Mouse (Mus musculus) spleen, adult 2 months (tissue): ENCODE measurements at regions not wholly inside any gene's neighbourhood (a gene's known extent, or its start where the extent isn't known, plus 50 kb on each side); places are given as distances from the start of the nearest gene placed in this dataset.

Experiments used
- DNase-seq, 2 experiments: peaks; one replicate each; pipeline versions ENCODE4 v3.0.0 to v3.0.0-alpha.2; 2012 to 2021; ENCODE audit warnings: low spot score in 2 of 2, low read depth in 1 of 2
- H3K27ac ChIP-seq: fragments of 200-500 bp; 2 replicates; pipeline ENCODE4 v1.5.1; 2012; ENCODE audit warnings: low read length, inconsistent platforms; ENCODE audit not compliant: insufficient read depth
- H3K27me3 ChIP-seq: fragments of 200-500 bp; 2 replicates; pipeline ENCODE4 v1.6.1; 2012; ENCODE audit warnings: mild to moderate bottlenecking, moderate library complexity, low read length, inconsistent platforms; ENCODE audit not compliant: control insufficient read depth, insufficient read depth
- H3K36me3 ChIP-seq: fragments of 200-500 bp; 2 replicates; pipeline ENCODE4 v1.6.1; 2012; ENCODE audit warnings: mild to moderate bottlenecking, low read length, inconsistent platforms; ENCODE audit not compliant: control insufficient read depth, insufficient read depth
- H3K4me1 ChIP-seq: fragments of 200-500 bp; 2 replicates; pipeline ENCODE4 v1.6.1; 2011; ENCODE audit warnings: inconsistent platforms; ENCODE audit not compliant: control insufficient read depth, insufficient read depth, insufficient read length
- H3K4me3 ChIP-seq: fragments of 200-500 bp; 2 replicates; pipeline ENCODE4 v1.5.1; 2011; ENCODE audit warnings: mild to moderate bottlenecking, inconsistent platforms; ENCODE audit not compliant: insufficient read depth, insufficient read length; ENCODE audit errors: extremely low read depth
- CTCF ChIP-seq: fragments of 200-500 bp; IDR thresholded peaks from 2 replicates; pipeline ENCODE4 v1.5.1; 2011; ENCODE audit warnings: mild to moderate bottlenecking, inconsistent platforms; ENCODE audit not compliant: insufficient read depth, insufficient read length, insufficient replicate concordance; ENCODE audit errors: extremely low read depth
- POLR2A ChIP-seq: fragments of 200-500 bp; IDR thresholded peaks from 2 replicates; pipeline ENCODE4 v1.6.1; 2011; ENCODE audit warnings: low read depth, low read length, inconsistent platforms
- WGBS: fragments of 180-500 bp; shearing (Covaris S2); methylation state at CpG from one replicate; pipeline ENCODE4 v1.1.7; 2018; 5-methylcytosine and 5-hydroxymethylcytosine counted together

DNA sequence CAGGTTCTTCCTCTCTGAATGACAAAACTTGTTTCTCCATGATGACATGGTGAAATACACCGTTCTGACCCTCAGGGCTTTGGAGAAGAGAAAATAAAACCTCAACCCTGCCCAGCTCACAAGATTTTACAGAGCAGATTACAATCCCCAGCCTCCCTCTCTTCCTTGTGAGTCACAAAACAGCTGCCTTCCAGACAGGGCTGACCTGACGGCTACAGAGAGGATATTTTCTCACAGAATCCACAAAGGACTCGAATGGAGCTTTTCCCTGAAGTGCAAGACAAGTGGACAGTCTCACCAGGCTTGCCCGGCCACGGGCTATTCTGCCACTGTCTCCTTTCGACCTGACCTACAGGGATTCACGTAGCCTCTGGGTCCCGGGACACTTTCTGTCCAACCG lies 318.8 kb downstream of the Sox9 start:
- TF ChIP-seq POLR2A: no peak
- no peak for TF ChIP-seq CTCF
- no peaks in the 10 kb centered on the region for H3K4me1 ChIP-seq
- no peaks in the 10 kb centered on the region for H3K27me3 ChIP-seq
- no peak overlapping the region for H3K4me3 ChIP-seq
- DNase-seq: no peak
- WGBS: 79% methylated on average over 9 of the region's 9 CpGs
- H3K36me3 ChIP-seq: no peaks in the 10 kb centered on the region
- H3K27ac ChIP-seq: no peak overlapping the region

GRCm38 (mm10) chr11:113101534-113101933 lies 319.5 kb downstream of the Sox9 start:
- no peaks in the 10 kb centered on the region for H3K27me3 ChIP-seq
- no peaks in the 10 kb centered on the region for H3K4me1 ChIP-seq
- TF ChIP-seq POLR2A: no peak
- no peak for TF ChIP-seq CTCF
- no peak overlapping the region for H3K4me3 ChIP-seq
- 43% methylated on average over 11 of the region's 11 CpGs for WGBS
- no peaks in the 10 kb centered on the region for H3K36me3 ChIP-seq
- no peak overlapping the region for H3K27ac ChIP-seq
- no peak for DNase-seq

DNA sequence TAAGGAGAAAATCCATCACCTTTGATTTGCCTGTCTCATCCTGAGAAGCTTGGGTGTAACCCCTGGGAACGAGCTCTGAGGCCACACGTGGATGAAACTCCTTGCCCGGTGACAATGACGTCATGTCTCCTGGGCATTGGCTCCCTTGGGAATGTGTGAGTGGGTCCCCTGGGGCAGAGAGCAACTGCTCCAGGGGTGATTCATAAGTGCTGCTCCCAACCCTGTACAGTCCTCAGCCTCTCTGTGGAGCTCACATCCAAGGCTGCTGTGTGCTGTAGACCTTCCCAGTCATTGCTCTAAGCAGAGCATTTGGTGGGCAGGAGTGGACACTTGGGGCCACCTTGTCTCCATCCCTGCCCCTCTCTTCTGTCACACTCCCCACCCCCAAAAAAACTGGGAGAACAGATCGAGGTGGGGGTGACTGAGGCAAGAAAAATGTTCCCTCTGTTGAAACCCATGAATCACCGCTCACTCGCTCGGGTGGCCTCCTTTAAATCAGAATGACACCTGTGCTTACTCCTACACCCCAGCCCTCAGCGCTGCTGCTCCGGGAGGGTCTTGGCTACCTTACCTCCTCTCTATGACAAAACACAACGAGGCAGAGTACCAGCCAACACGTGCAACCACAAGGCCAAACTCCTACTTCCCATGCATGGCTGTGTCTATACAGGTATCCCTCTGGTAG lies 321.3 kb downstream of the Sox9 start:
- WGBS: 77% methylated on average over 12 of the region's 12 CpGs
- TF ChIP-seq POLR2A (no peak), CTCF (no peak)
- Histone ChIP-seq H3K27ac (no peak overlapping the region), H3K4me1 (no peaks in the 10 kb centered on the region), H3K4me3 (no peak overlapping the region), H3K27me3 (no peaks in the 10 kb centered on the region), H3K36me3 (no peaks in the 10 kb centered on the region)
- no peak for DNase-seq

DNA sequence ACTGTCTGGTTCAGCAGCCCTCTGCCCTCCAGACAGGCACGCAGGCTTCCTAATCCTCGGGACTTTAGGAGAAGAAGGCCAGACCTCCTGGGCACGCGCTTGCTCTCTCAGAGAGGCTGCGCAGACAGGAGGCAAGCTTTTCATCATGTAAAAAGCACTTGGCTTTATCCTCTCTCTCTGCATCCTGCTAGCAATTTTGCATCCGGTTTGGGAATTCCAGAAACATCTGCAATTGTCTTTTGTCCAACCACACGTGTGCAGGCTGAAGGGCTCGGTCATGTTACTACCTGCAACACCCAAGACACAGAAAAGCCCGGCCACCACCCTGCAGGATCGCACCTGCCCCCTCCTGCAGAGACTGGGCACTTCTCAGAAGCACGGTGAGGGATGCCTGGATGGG lies 323.3 kb downstream of the Sox9 start:
- DNase-seq: no peak
- H3K27ac ChIP-seq: no peak overlapping the region
- no peaks in the 10 kb centered on the region for H3K4me1 ChIP-seq
- WGBS: 85% methylated on average over 11 of the region's 11 CpGs
- TF ChIP-seq CTCF: no peak
- TF ChIP-seq POLR2A: no peak
- no peak overlapping the region for H3K4me3 ChIP-seq
- H3K27me3 ChIP-seq: no peaks in the 10 kb centered on the region
- H3K36me3 ChIP-seq: no peaks in the 10 kb centered on the region

GRCm38 (mm10) chr11:113107205-113107844 lies 325.3 kb downstream of the Sox9 start:
- H3K4me1 ChIP-seq: no peaks in the 10 kb centered on the region
- TF ChIP-seq POLR2A (no peak), CTCF (no peak)
- no peak for DNase-seq
- no peaks in the 10 kb centered on the region for H3K36me3 ChIP-seq
- H3K27ac ChIP-seq: no peak overlapping the region
- 79% methylated on average over 16 of the region's 16 CpGs for WGBS
- no peaks in the 10 kb centered on the region for H3K27me3 ChIP-seq
- H3K4me3 ChIP-seq: no peak overlapping the region

DNA sequence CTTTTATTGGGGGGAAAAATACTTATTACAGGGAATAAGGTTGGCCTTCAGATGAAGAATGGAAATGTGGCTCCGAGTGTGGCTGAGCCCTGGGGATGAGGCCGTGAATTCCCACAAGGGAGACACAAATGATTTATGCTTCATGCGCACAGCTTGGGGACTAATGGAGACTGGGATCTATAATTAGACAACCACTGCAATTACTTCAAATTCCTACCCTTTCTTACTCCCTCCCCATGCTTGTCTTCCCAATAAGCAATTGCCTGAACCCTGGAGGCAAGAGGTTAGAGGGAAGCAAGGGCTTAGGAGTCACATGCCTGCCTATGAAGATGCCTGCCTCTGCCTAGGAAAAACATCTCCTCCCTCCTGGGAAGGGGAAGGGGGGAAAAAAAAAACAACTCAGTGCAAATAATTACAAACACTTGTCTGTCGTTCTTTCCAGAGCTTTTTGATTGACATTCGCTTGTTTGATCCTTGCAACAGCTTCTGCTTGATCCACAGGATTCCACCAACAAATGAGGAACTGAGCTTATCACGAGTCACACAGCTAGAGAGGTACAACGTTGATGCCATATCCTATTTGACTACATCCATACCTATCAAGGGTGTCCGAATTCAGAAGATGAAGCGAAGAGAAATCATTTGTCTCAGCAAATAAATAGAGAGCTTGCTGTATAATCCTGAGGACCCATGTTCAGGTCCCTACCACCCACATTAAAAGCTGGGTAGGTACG lies 326.1 kb downstream of the Sox9 start:
- TF ChIP-seq POLR2A (no peak), CTCF (no peak)
- Histone ChIP-seq H3K4me3 (no peak overlapping the region), H3K36me3 (no peaks in the 10 kb centered on the region), H3K27ac (no peak overlapping the region), H3K4me1 (no peaks in the 10 kb centered on the region), H3K27me3 (no peaks in the 10 kb centered on the region)
- no peak for DNase-seq
- 74% methylated on average over 10 of the region's 10 CpGs for WGBS

GRCm38 (mm10) chr11:113109096-113109495 lies 327.1 kb downstream of the Sox9 start:
- TF ChIP-seq CTCF (no peak), POLR2A (no peak)
- Histone ChIP-seq H3K27ac (no peak overlapping the region), H3K36me3 (no peaks in the 10 kb centered on the region), H3K4me1 (no peaks in the 10 kb centered on the region), H3K4me3 (no peak overlapping the region), H3K27me3 (no peaks in the 10 kb centered on the region)
- DNase-seq: no peak
- WGBS: 90% methylated on average over 4 of the region's 4 CpGs
